Mouse (Mus musculus) mature B cell (primary cell): ENCODE results near the gene Tenm2.

ENCODE experiments used
- in situ Hi-C: fragments of 300-500 bp; cut with MboI; formaldehyde crosslinking; loops from 2 replicates; pipeline ENCODE4 v1.14.3; 2019

The Tenm2 gene

GRCm38 (mm10) chr11:36592471-36592870 lies 643.3 kb downstream of the Tenm2 start:
- in situ Hi-C loops = no loop called here

DNA sequence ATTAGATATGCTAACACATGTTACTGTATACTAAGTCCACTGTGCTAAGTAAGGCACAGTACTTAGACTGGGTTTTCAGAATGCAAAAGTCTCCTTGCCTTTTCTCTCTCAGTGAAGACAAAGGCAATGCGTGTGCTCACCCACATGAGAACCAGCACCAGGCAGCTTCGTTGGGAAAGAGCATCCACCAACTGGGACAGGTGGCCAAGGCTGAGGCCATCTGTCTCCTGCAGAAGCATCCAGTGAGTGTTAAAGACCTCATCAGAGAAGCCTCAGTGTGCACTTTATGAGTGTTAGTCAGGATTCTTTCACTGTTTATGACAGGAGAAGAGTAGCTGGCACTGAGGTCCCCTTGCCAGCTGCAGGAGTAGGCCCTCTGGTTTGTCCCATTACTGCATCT lies 669.6 kb downstream of the Tenm2 start:
- in situ Hi-C loops = no loop called here

DNA sequence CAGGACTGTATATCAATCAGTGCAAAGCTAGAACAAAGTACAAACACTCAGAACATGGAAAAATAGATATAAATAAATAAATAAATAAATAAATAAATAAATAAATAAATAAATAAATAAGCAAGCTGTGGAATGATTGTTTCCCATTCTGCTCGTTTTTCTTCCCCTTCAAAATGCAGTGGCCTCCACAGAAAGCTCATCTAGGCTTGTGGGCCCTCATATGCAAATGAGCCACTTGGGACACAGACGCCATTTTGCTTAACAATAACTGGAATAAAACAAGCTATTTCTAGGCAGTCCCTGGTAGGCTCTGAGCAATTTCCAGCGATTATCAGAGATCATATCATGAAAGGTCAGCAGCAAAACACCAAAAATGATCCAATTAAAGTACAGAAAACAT lies 672.9 kb downstream of the Tenm2 start:
- in situ Hi-C loops = no loop called here

- in situ Hi-C loops = no loop called here
Measured at GRCm38 (mm10) chr11:36560785-36561548, 674.8 kb downstream of the Tenm2 start.

DNA sequence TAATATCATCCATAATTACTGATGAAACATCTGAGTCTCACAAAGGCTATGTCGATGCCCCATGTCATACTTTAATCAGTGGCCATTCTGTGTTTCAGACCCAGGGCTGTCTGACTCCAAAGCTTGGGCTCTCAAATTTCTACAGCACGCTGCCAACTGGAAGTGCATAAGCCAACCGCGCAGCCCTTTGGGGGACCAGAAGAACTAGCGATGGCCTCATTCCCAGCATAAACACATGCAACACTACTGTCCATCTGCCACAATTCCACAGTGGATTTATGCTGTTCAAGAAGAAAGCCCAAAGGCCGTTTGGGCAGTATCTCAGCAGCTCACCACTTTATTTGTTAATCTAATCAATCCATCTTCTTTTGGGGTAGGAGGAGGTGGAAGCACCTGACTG lies 678.4 kb downstream of the Tenm2 start:
- in situ Hi-C loops = no loop called here

GRCm38 (mm10) chr11:36553286-36553685 lies 682.5 kb downstream of the Tenm2 start:
- in situ Hi-C loops = no loop called here

GRCm38 (mm10) chr11:36550649-36551048 lies 685.1 kb downstream of the Tenm2 start:
- in situ Hi-C loops = no loop called here

DNA sequence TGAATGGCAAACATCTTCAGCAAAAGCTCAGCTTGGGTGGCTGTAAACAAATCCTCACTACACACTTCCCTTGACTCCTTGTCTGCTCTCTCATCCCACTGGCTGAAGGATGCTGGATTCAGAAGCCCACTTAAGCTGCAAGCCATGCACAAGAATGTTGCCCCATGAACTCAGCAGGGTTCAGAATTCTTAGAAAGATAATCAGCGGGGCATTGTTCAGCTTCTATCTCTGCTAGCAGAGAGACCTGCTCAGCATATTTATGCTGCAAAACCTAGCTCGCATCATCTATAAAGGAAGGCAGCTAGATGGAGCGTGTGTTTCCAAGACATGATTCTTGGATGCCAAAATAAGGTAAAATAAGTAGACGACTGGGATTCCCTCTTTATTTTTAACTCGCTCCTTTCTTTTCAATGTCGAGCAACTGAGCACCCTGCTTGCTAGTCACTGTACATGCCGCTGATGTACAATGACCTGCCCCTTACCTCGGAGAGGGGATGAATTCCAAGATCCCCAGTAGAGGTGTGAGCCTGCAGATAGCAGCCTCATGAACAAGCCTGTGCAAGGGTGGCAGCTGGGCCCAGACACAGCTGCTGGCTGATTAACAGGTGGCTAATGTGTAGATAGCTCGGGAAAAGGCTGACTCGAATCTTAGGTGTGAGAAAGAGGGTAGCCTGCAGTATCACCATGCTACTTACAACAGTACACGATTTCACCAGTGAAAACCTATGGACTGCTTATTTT lies 686.2 kb downstream of the Tenm2 start:
- in situ Hi-C loops = no loop called here

DNA sequence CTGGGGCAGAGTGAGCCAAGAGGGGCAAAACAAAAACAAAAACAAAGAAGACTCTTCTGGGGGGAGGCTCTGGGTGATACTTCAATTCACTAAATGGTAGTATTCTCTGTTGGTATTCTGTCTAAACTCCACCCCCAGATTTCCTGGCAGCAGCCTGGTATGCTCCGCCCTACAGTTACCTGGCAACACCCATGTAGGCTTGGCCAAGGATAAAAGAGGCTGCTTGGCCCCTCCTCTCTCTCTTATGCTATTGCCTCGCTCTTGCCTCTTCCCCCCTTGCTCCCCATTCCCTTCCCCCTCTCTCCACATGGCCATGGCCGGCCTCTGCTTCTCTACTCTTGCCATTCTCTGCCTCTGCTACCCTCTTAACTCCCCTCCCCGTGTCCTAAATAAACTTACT lies 687.6 kb downstream of the Tenm2 start:
- in situ Hi-C loops = no loop called here

GRCm38 (mm10) chr11:36538144-36538543 lies 697.6 kb downstream of the Tenm2 start:
- in situ Hi-C loops = no loop called here

GRCm38 (mm10) chr11:36537573-36538133 lies 698.1 kb downstream of the Tenm2 start:
- in situ Hi-C loops = no loop called here

- in situ Hi-C loops = no loop called here
Measured at GRCm38 (mm10) chr11:36535591-36535990, 700.2 kb downstream of the Tenm2 start.

DNA sequence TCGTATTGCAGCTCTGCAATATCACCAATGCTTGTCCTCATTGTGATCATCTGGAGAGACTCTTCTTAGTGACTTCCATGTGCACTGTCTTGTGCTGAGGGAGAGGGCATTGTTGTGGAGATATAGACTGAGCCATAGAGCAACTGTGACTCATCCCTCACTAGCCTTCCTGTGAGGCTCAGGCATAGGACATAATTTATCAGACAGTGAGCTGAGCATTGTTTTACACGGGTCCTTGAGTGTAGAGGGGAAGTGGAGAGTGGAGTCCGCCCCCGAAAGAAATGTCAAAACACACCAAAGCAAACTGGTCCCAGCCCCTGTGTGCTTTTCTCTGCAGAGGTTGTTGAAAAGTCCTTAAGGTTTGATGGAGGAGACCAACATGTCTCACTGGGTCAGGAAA lies 704.1 kb downstream of the Tenm2 start:
- in situ Hi-C loops = no loop called here

DNA sequence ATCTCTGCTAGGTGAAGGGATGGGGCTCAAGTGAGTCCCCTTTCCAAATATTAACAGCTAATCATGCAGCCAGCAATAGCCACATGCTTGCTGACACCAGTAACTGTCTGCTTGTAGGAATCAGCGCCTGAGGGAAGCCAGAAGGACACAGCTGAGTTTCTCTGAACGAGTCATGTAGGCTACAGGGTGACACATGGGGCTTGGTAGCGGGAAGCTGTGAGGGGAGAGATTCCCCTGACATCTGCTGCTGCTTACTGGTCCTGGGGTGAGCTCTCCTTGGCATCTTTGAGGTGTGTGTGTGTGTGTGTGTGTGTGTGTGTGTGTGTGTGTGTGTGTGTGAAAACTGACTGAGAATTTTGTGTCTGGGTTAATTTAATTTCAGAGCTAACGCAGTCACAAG lies 708.3 kb downstream of the Tenm2 start:
- in situ Hi-C loops = no loop called here

GRCm38 (mm10) chr11:36526381-36526780 lies 709.4 kb downstream of the Tenm2 start:
- in situ Hi-C loops = no loop called here

- in situ Hi-C loops = no loop called here
Measured at GRCm38 (mm10) chr11:36512468-36512867, 723.3 kb downstream of the Tenm2 start.

GRCm38 (mm10) chr11:36508312-36508711 lies 727.5 kb downstream of the Tenm2 start:
- in situ Hi-C loops = no loop called here

- in situ Hi-C loops = no loop called here
Measured at GRCm38 (mm10) chr11:36494898-36495548, 740.7 kb downstream of the Tenm2 start.

DNA sequence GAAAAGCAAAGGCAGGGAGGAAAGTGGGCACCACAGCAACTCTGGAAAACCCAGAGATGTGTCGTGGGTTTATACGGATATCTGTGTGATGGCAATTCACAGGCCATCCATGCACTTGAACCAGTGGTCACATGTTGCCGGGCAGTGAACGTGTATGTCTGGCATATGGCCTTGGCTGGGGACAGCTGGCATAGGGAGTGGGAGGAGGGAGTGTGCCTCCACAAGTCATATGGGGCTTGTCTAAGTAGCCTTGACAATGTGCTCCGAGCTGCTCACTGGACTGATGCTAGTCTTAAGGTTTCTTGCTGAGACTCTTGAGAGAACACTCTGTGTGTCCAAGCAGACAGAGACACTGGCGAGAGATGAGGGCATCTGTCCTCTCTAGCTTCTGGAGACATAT lies 743.5 kb downstream of the Tenm2 start:
- in situ Hi-C loops = no loop called here

- in situ Hi-C loops = no loop called here
Measured at GRCm38 (mm10) chr11:36490085-36490484, 745.7 kb downstream of the Tenm2 start.

DNA sequence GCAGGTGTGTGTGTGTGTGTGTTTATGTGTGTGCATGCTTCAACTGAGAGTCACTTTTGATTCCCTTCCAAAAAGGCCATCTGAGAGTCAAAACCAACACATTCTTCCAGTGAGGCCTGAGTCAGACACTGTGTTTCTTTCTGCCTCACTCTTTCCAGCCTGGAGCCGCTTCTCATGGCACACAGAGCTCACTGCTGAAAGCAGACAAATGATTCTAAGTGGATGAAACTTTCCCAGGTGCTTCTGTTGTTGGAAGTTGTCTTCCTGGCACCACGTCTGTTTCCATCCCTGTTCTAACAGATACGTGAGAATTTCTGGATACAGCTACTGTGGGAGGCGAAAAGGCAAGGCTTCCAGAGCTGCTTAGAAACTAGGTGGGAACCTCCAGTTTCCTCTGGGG lies 747.1 kb downstream of the Tenm2 start:
- in situ Hi-C loops = no loop called here

- in situ Hi-C loops = no loop called here
Measured at GRCm38 (mm10) chr11:36486092-36486491, 749.7 kb downstream of the Tenm2 start.
